Mouse (Mus musculus) naive thymus-derived CD4-positive, alpha-beta T cell, adult 2 months (primary cell): ENCODE measurements around the gene Exosc9.
"Not testable (repeated sequence)": the region's sequence is repeated elsewhere in the genome, so short reads cannot be mapped to it uniquely, and the experiment has no call there.

Experiments
- DNase-seq: peaks from one replicate; pipeline ENCODE4 v3.0.0-alpha.2; 2011; ENCODE audit warnings: low read depth

The Exosc9 gene

GRCm38 (mm10) chr3:36551851-36552384 is 488 bp upstream of the Exosc9 start:
- peak; percentile 67 for DNase-seq

DNA sequence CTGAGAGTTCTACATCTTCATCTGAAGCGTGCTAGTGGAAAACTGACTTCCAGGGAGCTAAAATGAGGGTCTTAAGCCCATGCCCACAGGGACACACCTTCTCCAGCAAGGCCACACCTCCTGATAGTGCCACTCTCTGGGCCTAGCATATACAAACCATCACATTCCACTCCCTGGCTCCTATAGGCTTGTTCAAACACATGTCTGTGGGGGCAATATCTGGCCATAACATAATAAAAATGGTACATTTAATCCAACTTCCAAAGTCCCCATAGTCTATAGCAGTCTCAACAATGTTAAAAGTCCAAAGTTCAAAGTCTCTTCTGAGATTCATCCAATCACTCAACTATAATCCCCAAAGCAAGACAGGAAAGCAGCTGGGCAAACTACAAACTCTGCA is 5.2 kb downstream of the Exosc9 start:
- DNase-seq: no peak

- DNase-seq: no peak
Observed at GRCm38 (mm10) chr3:36559606-36560005, 7.2 kb downstream of the Exosc9 start.

DNA sequence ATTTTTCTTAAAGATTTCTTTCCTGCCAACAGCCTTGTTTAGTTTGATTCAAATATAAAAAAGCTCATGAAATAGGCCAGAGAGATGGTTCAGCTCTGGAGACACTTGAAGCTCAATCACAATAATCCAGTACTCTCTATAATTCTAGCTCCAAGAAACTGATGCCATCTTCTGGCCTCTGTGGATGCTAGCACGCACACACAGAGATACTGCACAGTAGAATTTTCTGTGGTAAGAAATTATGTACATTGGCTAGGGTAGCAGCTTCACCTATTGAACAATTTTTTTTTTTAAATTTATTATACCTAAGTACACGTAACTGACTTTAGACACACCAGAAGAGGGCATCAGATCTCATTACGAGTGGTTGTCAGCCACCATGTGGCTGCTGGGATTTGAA is 11.3 kb downstream of the Exosc9 start:
- DNase-seq: no peak

DNA sequence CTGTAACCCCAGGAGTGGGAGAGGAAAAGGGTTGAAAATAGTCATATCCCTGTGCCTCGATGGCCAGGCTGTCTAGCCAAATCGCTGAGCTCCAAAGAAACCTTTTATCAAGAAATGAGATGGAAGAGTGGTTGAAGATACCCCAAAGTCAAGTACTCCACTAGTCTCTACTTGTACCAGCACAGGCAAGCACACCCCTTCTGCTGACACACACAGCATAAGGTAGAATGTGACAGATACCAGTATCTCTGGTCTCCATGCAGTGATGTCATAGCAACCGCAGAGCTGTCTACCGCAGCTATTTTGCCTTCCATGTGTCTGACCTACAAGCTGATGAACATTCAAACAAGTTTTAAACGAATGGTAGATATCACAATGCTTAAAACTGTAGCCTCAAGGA is 17.4 kb downstream of the Exosc9 start:
- DNase-seq: no peak

DNA sequence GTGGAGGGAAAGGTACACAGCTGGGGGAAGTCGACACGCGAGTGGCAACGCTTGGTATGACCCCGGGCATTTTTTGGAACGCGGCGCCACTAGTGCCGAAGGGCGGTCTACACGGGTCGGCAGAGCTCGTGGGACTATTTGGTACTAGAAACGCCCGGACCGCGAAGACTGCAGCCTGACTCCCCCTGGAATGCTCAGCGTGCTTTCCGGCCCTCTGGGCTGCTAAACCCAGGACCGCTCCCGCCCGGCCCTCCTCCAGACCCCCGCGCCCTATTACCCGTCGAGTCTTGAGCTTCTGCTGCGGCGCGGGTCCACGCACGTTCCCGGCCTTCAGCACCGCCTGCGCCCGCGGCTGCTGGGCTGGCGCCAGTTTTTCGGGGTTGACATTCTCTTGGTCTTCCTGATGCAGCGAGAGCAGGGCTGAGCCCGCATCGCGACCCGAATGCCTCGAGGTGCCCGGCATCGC is 19.0 kb downstream of the Exosc9 start:
- DNase-seq: peak; percentile 7

DNA sequence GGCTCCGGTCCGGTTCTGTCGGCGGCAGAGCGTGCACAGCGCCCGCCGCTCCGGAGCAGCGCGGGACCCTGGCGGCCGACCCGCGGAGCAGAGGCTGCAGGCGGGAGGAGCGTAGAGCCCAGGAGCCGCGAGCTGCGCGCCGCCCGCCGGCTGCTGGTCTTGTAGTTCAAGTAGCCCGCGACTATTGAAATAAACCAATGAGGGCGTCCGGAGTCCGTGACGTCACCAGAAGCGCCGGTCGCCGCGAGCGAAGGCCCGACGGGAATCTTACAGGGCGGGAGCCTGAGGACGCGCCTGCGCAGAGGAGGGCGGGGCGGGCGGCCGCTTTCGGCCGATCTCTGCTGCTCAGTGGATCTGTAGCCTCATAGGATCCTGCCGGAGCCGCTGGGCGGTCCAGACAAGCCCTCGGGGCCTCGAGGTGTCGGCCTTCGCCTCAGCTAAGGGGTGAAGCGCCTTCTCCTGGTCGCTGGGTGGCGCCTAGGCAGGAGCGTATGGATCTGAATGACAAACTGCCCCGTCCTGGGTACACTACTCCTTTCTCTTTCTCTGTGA is 19.5 kb downstream of the Exosc9 start, which contains the start of gene Ccna2:
Gene Ccna2 (minus strand): TSS at position 324 of the 552 bp plus-strand sequence.
- DNase-seq: peak; percentile 97

DNA sequence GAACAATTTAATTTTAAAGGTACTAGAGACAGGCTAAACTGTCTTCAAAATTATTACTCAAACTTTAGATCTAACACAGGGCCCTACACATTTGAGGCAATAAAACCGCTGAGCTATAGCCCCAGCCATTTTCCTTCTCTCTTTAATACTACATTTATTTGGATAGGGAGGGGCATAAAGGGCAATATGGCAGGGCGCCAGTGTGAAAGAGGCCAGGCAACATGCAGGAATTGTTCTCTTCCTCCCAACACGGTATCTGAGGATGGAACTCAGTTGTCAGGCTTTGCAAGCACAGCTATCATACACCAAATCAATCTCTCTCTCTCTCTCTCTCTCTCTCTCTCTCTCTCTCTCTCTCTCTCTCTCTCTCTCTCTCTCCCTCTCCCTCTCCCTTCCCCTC is 46.4 kb downstream of the Exosc9 start:
- no peak for DNase-seq

- DNase-seq: not testable (repeated sequence)
Observed at GRCm38 (mm10) chr3:36599773-36600172, 47.4 kb downstream of the Exosc9 start.

DNA sequence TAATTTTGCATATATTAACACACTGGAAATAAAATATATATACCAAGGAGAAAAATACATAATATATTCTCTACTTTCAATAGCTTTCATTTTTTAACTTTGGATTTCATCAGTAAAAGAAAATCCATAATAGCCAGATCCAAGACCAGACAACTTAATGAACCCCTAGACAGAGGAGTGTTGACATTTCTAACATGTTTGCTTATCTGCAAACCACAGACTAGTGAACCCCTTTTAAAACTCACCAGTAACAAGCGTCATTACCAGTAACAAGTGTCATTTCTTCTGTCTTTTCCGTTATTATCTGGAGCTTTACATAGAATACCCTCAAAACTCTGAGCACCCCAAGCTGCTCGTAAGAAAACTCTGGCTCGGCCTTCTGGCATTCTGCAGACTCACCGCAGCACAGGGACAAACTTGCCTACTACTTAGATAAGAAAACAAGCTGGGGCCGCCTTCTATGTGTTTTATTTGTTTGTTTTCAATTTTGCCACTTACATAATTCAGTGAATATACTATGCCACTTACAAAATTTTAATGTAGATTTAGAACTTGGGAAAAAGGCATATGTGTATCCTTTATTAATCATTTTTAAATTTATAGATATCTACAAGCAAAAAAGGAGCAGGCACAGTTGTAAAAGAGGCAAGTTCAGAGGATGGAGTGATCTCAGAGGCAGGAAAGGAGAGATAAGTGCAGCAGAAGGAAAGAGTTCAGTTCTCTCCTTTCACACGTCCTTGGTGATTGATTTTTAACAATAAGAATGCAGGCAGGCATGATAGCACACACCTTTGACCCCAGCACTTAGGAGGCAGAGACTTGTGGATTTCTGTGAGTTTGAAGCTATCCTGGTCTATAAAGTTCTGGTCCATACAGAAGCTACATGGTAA is 53.7 kb downstream of the Exosc9 start:
- no peak for DNase-seq

- DNase-seq: no peak
Observed at GRCm38 (mm10) chr3:36612687-36613086, 60.3 kb downstream of the Exosc9 start.

GRCm38 (mm10) chr3:36613202-36613907 is 60.9 kb downstream of the Exosc9 start, which contains the start of gene Bbs7:
TSS of gene Bbs7 (minus strand) at chr3:36613477.
- peak; percentile 82 for DNase-seq

DNA sequence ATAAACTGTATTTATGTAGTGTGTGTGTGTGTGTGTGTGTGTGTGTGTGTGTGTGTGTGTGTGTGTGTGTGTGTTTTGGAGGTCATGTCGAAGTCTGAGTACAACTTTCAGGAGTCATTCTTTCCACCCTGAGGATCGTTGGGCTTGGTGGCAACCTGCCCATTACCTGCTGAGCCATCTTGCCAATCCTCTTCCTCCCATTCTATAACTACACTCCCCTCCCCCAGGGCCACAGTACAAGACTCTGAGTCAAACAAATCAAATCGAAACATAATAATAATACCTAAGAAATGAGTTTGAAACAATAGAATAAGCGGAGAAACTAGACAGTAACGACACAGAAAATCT is 61.5 kb downstream of the Exosc9 start:
- no peak for DNase-seq
